Mouse (Mus musculus) mouse trophoblast stem cell (cell line): ENCODE results near the gene Adgrg2.

Experiments used
- in situ Hi-C, 2 experiments: fragments of 300-500 bp; cut with MseI, MboI; formaldehyde crosslinking; loops; 2 replicates in 1 of 2; 3 replicates in 1 of 2; pipeline ENCODE4 v1.15.1; 2025

Gene Adgrg2

DNA sequence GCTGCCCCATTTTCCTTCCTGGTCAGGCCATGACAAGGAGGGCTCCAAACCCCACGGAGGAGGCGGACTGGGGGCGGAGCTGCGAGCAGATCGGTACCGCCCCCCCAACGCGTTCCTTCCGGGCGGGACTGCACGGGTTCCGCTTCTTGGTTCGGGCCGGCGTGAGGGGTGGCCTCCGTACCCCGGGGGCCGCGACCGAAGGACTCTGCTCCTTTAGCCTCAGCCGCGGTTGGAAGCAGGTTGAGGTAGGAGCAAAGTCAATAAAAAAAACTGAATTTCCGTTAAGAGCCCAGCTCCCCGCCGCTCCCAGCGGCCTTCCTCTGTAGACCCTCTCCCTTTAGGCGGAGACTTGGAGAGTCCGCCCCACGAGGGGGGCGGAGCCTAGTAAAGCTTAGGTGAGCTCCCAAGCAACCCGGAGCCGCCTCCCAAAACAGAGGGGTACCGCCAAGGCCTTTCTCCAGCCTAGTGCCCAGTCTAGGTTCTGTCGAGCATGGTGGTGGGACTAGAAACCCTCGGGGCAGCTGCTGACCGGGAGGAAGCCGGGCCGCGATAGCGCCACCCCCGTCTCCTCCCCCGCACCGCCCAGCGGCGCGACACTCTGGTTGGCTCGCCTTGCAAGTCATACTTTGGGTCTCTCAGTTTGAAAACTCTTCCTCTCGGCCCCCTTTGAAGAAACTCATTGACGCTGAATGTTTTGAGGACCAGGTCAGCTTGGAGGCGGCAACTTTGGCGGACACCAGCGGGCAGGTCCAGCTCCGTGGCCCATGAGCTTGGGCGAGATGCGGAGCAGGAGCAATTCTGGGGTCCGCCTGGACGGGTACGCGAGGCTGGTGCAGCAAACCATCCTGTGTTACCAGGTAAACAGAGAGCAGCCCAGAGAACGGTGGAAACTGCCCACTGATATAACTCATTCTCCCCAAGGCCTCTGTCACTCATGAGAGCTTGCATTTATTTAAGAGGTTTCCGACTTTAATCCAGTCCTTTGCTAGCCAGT lies 111.9 kb downstream of the Adgrg2 start, which contains the start of gene Phka2:
TSS of gene Phka2 (plus strand) at position 119 of the 994 bp plus-strand sequence.
- in situ Hi-C loops: no loop called here

DNA sequence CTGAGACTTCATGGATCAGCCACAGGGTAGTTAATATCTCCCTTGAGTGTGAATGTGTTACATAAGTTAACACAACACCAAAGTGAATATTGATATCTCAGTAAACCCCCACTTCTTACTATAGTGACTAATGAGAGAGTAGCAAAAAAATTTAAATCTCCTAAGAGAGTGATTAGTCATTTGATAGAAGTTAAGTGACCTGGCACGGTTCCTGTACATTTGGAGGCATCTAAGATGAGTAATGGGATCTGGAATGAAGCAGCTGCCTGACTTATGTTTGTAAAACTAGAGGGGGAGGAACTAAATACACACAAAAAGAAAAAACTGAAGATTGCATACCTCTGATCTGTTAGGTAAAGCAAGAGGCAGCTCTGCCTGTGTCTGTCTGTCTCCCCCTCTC lies 118.6 kb downstream of the Adgrg2 start:
- in situ Hi-C loops: no loop called here

DNA sequence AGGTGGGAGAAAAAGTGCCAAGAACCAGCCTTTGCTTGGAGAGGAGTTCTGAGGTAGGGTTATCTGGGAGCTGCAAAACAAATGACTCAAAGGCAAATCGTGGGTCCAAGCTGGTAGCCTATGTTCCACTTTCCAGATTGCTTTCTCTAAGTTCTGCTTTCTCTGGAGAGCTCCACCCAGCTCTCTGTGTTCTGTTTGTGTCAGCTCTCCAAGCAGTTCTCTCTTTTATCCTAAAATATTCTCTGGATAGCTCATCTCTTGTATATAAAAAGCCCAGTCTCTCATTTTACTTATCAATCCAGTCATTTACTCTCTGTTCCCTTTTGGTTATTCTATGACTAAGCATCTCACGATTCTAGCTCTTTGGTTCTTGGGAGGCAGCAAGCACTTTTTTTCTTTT lies 119.7 kb downstream of the Adgrg2 start:
- in situ Hi-C loops: no loop called here

DNA sequence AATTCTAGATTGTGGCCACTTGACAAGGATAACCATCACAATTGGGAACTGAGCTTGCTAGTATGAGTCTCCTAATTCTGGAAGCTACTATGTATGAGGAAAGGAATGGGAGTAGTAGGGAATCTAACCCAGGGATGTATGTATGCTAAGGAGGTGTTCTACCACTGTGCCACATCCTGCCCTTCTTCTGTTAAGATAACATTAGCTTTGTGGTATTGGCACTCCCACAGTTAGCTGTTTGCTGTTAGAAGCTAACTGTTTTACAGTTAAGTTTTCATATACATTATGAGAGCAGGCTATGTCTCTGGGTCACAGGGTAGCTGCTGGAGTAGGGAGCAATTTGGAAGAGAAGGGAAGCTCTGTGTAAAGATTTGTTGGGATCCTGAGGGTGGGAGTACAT lies 125.5 kb downstream of the Adgrg2 start:
- in situ Hi-C loops: no loop called here

DNA sequence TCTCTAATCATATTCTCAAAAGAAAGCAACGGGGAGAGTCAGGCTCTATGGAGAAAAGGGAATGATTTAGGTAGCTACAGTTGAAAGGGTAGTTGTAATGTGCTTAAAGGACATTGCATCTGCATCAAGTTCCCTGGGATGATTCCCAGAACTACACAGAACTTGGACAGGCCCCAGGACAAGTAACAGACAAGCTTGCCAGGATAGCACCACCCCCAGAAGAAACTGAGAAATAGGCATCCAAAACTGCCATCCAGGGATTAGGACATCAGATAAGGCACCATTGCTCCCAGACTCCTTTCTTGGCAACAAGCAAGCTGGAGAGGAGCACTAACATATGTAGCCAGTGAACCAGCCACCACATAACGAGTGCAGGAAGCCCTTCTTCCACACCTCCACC lies 152.3 kb downstream of the Adgrg2 start:
- in situ Hi-C loops: no loop called here
